Mouse (Mus musculus) spleen, adult 2 months (tissue): ENCODE results near the gene Kcnn3. TPM values are rescaled to one million over a fixed set of nuclear protein-coding genes. Genes with fewer than 3 reads are reported as not detected.

Source experiments
- DNase-seq, 2 experiments: peaks; one replicate each; pipeline versions ENCODE4 v3.0.0 to v3.0.0-alpha.2; 2012 to 2021; ENCODE audit warnings: low spot score in 2 of 2, low read depth in 1 of 2
- H3K27ac ChIP-seq: fragments of 200-500 bp; 2 replicates; pipeline ENCODE4 v1.5.1; 2012; ENCODE audit warnings: low read length, inconsistent platforms; ENCODE audit not compliant: insufficient read depth
- H3K27me3 ChIP-seq: fragments of 200-500 bp; 2 replicates; pipeline ENCODE4 v1.6.1; 2012; ENCODE audit warnings: mild to moderate bottlenecking, moderate library complexity, low read length, inconsistent platforms; ENCODE audit not compliant: control insufficient read depth, insufficient read depth
- H3K36me3 ChIP-seq: fragments of 200-500 bp; 2 replicates; pipeline ENCODE4 v1.6.1; 2012; ENCODE audit warnings: mild to moderate bottlenecking, low read length, inconsistent platforms; ENCODE audit not compliant: control insufficient read depth, insufficient read depth
- H3K4me1 ChIP-seq: fragments of 200-500 bp; 2 replicates; pipeline ENCODE4 v1.6.1; 2011; ENCODE audit warnings: inconsistent platforms; ENCODE audit not compliant: control insufficient read depth, insufficient read depth, insufficient read length
- H3K4me3 ChIP-seq: fragments of 200-500 bp; 2 replicates; pipeline ENCODE4 v1.5.1; 2011; ENCODE audit warnings: mild to moderate bottlenecking, inconsistent platforms; ENCODE audit not compliant: insufficient read depth, insufficient read length; ENCODE audit errors: extremely low read depth
- CTCF ChIP-seq: fragments of 200-500 bp; IDR thresholded peaks from 2 replicates; pipeline ENCODE4 v1.5.1; 2011; ENCODE audit warnings: mild to moderate bottlenecking, inconsistent platforms; ENCODE audit not compliant: insufficient read depth, insufficient read length, insufficient replicate concordance; ENCODE audit errors: extremely low read depth
- POLR2A ChIP-seq: fragments of 200-500 bp; IDR thresholded peaks from 2 replicates; pipeline ENCODE4 v1.6.1; 2011; ENCODE audit warnings: low read depth, low read length, inconsistent platforms
- WGBS: fragments of 180-500 bp; shearing (Covaris S2); methylation state at CpG from one replicate; pipeline ENCODE4 v1.1.7; 2018; 5-methylcytosine and 5-hydroxymethylcytosine counted together
- polyA plus RNA-seq: library from polyadenylated mRNA; depleted of rRNA; stranded (reverse); fragments of >200 nt; gene quantifications from 2 replicates; pipeline ENCODE4 v1.2.3, GENCODE M21; 2012

Gene Kcnn3
- polyA plus RNA-seq, 1 experiment: 0.33 TPM

GRCm38 (mm10) chr3:89605235-89605634, 85.3 kb downstream of the Kcnn3 start:
- Histone ChIP-seq H3K4me1 (no peaks in the 10 kb centered on the region), H3K36me3 (no peaks in the 10 kb centered on the region), H3K4me3 (no peak overlapping the region), H3K27me3 (no peaks in the 10 kb centered on the region), H3K27ac (no peak overlapping the region)
- WGBS: 85% methylated on average over 5 of the region's 5 CpGs
- no peak for DNase-seq
- TF ChIP-seq CTCF (no peak), POLR2A (no peak)

- 81% methylated on average over 1 of the region's 1 CpGs for WGBS
- H3K4me3 ChIP-seq: no peak overlapping the region
- TF ChIP-seq CTCF (no peak), POLR2A (no peak)
- no peaks in the 10 kb centered on the region for H3K36me3 ChIP-seq
- no peaks in the 10 kb centered on the region for H3K27me3 ChIP-seq
- H3K4me1 ChIP-seq: no peaks in the 10 kb centered on the region
- H3K27ac ChIP-seq: no peak overlapping the region
- no peak for DNase-seq
Observed at GRCm38 (mm10) chr3:89607327-89607726, 87.4 kb downstream of the Kcnn3 start.

DNA sequence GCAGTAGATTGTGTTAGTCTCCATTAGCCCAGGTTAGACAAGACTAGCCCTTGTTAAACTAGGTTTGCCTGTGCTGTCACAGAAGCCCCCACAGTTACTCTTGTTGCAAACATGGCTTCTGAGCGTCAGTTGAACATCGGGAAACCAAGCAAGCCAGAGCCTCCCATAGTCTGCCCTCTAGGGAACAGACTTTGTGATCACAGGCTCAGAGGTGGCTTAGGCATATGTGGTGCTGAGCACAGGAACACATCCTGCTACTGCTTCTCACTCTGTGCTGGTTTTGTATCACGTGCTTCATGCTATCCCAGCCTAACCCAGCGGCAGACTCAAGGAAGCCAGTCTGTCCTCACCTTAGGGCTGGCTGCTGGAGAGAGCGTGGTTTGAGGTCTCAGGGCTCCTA, 92.1 kb downstream of the Kcnn3 start:
- H3K36me3 ChIP-seq: no peaks in the 10 kb centered on the region
- no peak overlapping the region for H3K4me3 ChIP-seq
- H3K27ac ChIP-seq: no peak overlapping the region
- 68% methylated on average over 5 of the region's 5 CpGs for WGBS
- TF ChIP-seq POLR2A (no peak), CTCF (no peak)
- DNase-seq: no peak
- no peaks in the 10 kb centered on the region for H3K4me1 ChIP-seq
- no peaks in the 10 kb centered on the region for H3K27me3 ChIP-seq

DNA sequence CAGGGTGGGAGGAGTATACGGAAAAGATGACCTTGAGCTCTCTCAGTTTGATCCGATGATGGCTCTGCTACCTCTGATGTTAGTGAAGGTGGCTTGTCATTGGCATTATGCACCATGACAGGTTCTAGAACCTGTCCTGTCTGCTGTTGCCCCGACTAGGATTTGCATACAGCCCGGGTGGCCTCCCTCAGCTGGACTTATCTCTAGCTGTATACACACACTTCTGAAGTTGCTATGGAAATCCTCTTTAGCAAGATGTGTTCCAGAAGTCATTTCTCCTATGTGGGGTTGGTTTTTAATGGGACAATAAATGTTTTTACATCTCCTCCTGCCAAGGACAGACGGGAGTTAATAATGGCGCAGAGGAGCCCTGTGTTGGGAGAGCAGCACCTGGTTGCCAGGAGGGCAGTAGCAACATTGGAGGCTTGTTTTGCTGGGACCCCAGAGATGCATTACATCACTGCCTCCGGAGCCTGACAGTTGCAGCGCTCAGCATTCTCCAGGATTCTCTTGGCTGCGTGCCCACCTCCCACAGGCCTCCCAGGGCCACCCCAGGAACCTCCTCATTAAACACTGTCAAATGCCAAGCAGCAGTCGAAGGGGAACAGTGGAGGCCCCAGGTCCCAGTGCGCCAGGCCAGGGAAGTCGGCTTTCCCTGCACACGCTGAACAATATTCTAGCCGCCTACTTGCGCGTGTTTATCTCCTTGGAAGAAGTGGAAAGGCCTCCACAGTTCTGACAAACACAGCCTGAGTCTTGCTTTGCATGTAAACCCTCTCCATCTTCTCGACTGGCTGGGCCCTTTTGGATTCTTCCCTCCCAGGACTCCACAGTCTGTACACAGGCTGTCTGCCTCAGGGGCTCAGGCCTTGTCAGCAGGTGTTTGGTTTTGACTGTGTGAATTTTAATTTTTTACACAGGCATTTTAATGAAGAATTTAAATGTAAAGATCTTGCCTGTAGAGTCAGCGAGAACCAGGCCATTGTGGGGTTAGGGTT, 93.9 kb downstream of the Kcnn3 start:
- H3K27me3 ChIP-seq: no peaks in the 10 kb centered on the region
- 85% methylated on average over 18 of the region's 18 CpGs for WGBS
- DNase-seq: no peak
- no peak overlapping the region for H3K27ac ChIP-seq
- H3K4me1 ChIP-seq: no peaks in the 10 kb centered on the region
- TF ChIP-seq POLR2A (no peak), CTCF (no peak)
- H3K4me3 ChIP-seq: no peak overlapping the region
- H3K36me3 ChIP-seq: no peaks in the 10 kb centered on the region

- 63% methylated on average over 6 of the region's 6 CpGs for WGBS
- Histone ChIP-seq H3K27me3 (no peaks in the 10 kb centered on the region), H3K36me3 (no peaks in the 10 kb centered on the region), H3K4me3 (no peak overlapping the region), H3K27ac (no peak overlapping the region), H3K4me1 (no peaks in the 10 kb centered on the region)
- TF ChIP-seq POLR2A: no peak
- DNase-seq: no peak
Observed at GRCm38 (mm10) chr3:89616861-89617260, 96.9 kb downstream of the Kcnn3 start.

DNA sequence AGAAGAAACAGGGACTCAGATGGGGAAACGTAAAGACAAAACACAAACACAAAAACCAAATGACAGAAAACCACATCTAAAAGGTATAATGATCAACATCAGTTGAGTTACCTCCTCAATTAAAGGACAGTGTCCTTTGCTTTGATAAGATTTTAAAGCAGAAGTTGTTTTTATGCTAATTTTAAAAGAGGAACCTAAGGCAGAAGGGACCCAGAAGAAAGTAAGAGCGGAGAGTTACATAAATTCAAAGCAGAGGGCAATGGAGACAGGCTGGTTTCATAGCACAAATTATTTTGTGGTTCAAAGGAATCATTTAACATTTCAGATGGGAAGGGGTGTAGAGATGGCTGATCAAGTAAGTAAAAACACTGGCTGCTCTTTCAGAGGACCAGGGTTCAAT, 97.4 kb downstream of the Kcnn3 start:
- H3K36me3 ChIP-seq: no peaks in the 10 kb centered on the region
- no peak overlapping the region for H3K27ac ChIP-seq
- TF ChIP-seq CTCF: no peak
- TF ChIP-seq POLR2A: no peak
- no peak for DNase-seq
- H3K27me3 ChIP-seq: no peaks in the 10 kb centered on the region
- no peaks in the 10 kb centered on the region for H3K4me1 ChIP-seq
- 28% methylated on average over 2 of the region's 2 CpGs for WGBS
- no peak overlapping the region for H3K4me3 ChIP-seq

GRCm38 (mm10) chr3:89622825-89623224, 102.9 kb downstream of the Kcnn3 start:
- 76% methylated on average over 6 of the region's 6 CpGs for WGBS
- Histone ChIP-seq H3K4me3 (no peak overlapping the region), H3K4me1 (no peaks in the 10 kb centered on the region), H3K36me3 (no peaks in the 10 kb centered on the region), H3K27ac (no peak overlapping the region), H3K27me3 (no peaks in the 10 kb centered on the region)
- no peak for DNase-seq
- TF ChIP-seq CTCF (no peak), POLR2A (no peak)
